Mouse (Mus musculus): Measurements from ENCODE around the gene Fbxw21.

DNA sequence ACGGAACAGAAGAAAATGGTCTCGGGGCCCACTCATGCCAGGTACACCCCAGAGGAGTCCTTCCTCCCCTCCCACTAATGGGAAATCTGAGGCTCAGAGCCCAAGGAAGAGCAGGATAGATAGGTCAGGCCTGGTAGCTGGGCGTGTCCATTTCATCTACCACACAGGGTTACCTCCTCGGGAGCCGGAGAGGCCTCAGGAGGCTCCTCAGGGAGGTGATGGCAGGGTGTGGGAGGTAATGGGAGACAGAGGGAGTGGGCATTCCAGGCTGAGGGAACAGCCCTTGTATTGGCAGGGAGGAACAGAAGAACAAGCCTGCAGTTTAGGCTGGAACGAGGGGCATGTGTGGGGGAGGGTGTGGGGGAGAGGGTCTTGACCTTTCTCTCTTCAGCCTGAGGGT, 65.0 kb downstream of the Fbxw21 start:
- TF ChIP-seq CTCF (conservative IDR thresholded peaks at IDR 0.05; ENCODE audit: insufficient read depth, insufficient read length, low read depth, low read length) (no peak), POLR2A (IDR thresholded peaks at IDR 0.05; ENCODE audit: low read depth, low read length) (no peak)
